Mouse (Mus musculus): ENCODE measurements around the gene Sfxn2. TPM values are rescaled to one million over a fixed set of nuclear protein-coding genes. Genes with fewer than 3 reads are reported as not detected.
A peak's percentile ranks its signal among the peaks of the same experiment; 100 is the strongest.

The Sfxn2 gene
- polyA plus RNA-seq, 1 experiment: 6.5 TPM

DNA sequence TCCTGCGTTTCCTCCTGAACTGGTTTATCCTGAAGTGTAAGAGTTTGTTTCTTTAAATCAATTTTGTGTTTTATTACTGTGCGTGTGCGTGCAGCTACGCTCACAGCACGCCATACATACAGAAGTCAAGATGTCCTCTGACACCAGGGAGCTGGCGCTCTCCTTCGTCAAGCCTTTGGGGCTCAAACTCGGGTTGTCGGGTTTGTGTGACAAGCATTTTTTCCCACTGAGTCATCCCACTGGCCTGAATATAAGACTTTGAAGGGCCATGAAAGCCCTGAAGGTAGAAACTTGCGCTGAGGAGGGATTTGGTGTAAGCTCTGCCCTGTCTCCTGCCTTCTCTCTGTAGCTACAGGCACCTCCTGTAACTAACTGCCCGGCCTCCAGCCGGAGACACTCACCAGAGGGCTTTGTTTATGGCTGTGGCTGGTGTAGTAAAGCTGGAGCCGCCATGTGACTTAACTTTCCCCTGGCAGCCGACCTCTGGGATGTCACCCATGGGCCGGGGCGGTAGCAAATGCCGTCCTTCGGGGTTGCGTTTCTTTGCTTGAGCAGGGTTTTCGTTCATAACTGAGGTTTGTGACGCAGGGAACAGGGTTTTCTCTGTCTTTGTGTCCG is 69.1 kb downstream of the Sfxn2 start:
- DNase-seq: no peak

DNA sequence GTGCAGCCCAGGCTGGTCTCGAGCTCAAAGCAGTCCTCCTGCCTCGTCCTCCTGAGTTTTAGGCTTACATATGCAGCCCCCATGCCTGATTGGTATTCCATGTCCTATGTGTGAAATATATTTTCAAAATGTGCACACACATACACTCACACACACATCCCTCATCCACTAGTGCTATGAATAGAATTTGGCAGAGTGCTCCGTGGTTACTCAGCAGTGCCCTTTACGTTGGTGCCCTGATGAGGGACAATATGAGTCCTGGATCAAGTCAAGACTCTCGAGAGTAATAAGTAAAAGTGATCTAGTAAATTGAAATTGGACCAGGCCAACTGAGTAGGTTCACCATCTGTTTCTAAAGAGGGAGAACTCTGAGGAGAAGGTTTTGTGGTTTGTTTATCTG is 70.1 kb downstream of the Sfxn2 start:
- H3K27me3 ChIP-seq (ENCODE audit: control insufficient read depth, insufficient read depth, low read length): no peaks in the 10 kb centered on the region
- no peak for DNase-seq
- H3K4me3 ChIP-seq (ENCODE audit: control insufficient read depth, insufficient read depth, low read length): no peak overlapping the region
- TF ChIP-seq POLR2A (IDR thresholded peaks at IDR 0.05; ENCODE audit: control insufficient read depth, extremely low read depth, insufficient read depth, low read length, poor library complexity) (no peak), CTCF (IDR thresholded peaks at IDR 0.05; ENCODE audit: borderline replicate concordance, control insufficient read depth, extremely low read depth, insufficient read depth, low read length, poor library complexity) (no peak)
- peaks cover 53% of the 10 kb centered on the region for H3K4me1 ChIP-seq (replicated peaks; ENCODE audit: control insufficient read depth, insufficient read depth, low read length)
- H3K36me3 ChIP-seq (ENCODE audit: control insufficient read depth, insufficient read depth, low read length): peaks cover 12% of the 10 kb centered on the region
- no peak overlapping the region for H3K27ac ChIP-seq (ENCODE audit: control insufficient read depth, insufficient read depth, low read length)
- WGBS: 90% methylated on average over 5 of the region's 5 CpGs

More for the DNA sequence above, 69.1 kb downstream of the Sfxn2 start:
- Histone ChIP-seq H3K27ac (ENCODE audit: control insufficient read depth, insufficient read depth, low read length) (no peak overlapping the region; the same call in 1 of the 2 replicates), H3K4me3 (ENCODE audit: control insufficient read depth, insufficient read depth, low read length) (no peak overlapping the region), H3K4me1 (replicated peaks; ENCODE audit: control insufficient read depth, insufficient read depth, low read length) (peaks cover 47% of the 10 kb centered on the region), H3K27me3 (ENCODE audit: control insufficient read depth, insufficient read depth, low read length) (no peaks in the 10 kb centered on the region), H3K36me3 (ENCODE audit: control insufficient read depth, insufficient read depth, low read length) (peaks cover 15% of the 10 kb centered on the region)
- WGBS: 93% methylated on average over 22 of the region's 22 CpGs
- no peak for TF ChIP-seq CTCF (IDR thresholded peaks at IDR 0.05; ENCODE audit: borderline replicate concordance, control insufficient read depth, extremely low read depth, insufficient read depth, low read length, poor library complexity)
- TF ChIP-seq POLR2A (IDR thresholded peaks at IDR 0.05; ENCODE audit: control insufficient read depth, extremely low read depth, insufficient read depth, low read length, poor library complexity): no peak

DNA sequence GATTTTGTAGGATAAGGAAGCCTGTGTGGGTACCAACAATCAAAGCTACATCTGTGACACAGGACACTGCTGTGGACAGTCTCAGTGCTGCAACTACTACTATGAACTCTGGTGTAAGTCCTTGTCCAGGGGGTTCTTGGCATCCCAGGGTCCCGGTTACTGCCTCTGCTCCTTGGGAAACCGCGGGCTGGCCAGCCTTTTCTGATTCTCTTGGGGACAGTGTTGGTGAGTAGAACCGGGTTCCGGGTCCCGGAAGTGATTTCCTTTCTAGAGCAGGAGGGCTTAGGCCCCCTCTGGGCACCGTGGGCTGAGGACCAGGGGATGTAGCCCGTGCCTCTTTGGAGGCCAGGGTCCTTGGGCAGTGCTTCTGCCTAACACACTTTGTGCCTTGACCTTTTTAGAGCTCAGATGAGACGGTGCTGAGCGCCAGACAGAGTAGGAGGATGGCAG is 71.2 kb downstream of the Sfxn2 start:
- Histone ChIP-seq H3K4me3 (ENCODE audit: control insufficient read depth, insufficient read depth, low read length) (no peak overlapping the region), H3K36me3 (ENCODE audit: control insufficient read depth, insufficient read depth, low read length) (peaks cover 12% of the 10 kb centered on the region), H3K27me3 (ENCODE audit: control insufficient read depth, insufficient read depth, low read length) (no peaks in the 10 kb centered on the region), H3K27ac (ENCODE audit: control insufficient read depth, insufficient read depth, low read length) (no peak overlapping the region), H3K4me1 (replicated peaks; ENCODE audit: control insufficient read depth, insufficient read depth, low read length) (peaks cover 54% of the 10 kb centered on the region)
- no peak for DNase-seq
- 92% methylated on average over 10 of the region's 10 CpGs for WGBS
- no peak for TF ChIP-seq POLR2A (IDR thresholded peaks at IDR 0.05; ENCODE audit: control insufficient read depth, extremely low read depth, insufficient read depth, low read length, poor library complexity)
- TF ChIP-seq CTCF (IDR thresholded peaks at IDR 0.05; ENCODE audit: borderline replicate concordance, control insufficient read depth, extremely low read depth, insufficient read depth, low read length, poor library complexity): no peak

DNA sequence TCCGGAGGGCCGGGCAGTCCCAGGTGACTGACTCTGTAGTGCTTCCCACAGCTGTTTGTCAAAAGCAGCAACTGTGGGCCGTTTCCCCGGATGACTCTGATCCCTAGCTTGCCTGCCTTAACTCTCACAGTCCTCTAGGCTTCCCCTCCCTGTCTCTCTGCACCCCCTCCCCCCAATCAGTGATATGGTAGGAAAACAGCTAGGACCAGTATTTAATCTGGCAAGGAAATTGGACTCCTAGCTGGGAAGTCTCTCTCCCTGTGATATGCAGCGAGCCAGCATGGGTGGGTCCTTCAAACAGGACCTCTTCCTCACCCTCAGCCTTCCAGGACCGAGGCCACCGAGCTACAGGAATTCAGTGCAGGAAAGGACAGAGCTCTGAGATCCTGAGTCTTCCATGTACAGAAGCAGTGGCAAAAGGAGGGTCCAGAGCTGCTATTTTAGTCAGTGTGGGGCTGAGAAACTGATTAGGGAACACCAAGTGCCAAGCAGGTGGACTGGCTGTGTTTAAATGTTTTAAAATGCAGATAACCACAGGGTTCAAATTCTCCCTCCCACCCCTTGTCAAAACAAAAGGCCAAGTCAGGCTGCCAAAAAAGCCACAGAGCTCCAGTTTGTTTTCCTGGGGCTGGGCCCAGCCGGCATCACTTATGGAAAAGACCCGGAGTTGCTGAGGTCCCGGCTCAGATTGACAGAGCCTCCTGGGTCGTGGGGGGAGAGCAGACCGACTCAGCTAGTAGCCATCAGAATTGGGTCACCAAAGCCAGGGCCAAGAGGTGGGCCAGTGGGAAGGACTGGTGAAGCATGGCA is 71.8 kb downstream of the Sfxn2 start:
- Histone ChIP-seq H3K36me3 (ENCODE audit: control insufficient read depth, insufficient read depth, low read length) (peaks cover 12% of the 10 kb centered on the region), H3K4me1 (replicated peaks; ENCODE audit: control insufficient read depth, insufficient read depth, low read length) (peaks cover 53% of the 10 kb centered on the region), H3K27ac (ENCODE audit: control insufficient read depth, insufficient read depth, low read length) (peak overlapping the region; percentile 26; the same call in 1 of the 2 replicates), H3K4me3 (ENCODE audit: control insufficient read depth, insufficient read depth, low read length) (no peak overlapping the region), H3K27me3 (ENCODE audit: control insufficient read depth, insufficient read depth, low read length) (no peaks in the 10 kb centered on the region)
- DNase-seq: no peak
- 88% methylated on average over 12 of the region's 12 CpGs for WGBS
- TF ChIP-seq CTCF (IDR thresholded peaks at IDR 0.05; ENCODE audit: borderline replicate concordance, control insufficient read depth, extremely low read depth, insufficient read depth, low read length, poor library complexity) (no peak), POLR2A (IDR thresholded peaks at IDR 0.05; ENCODE audit: control insufficient read depth, extremely low read depth, insufficient read depth, low read length, poor library complexity) (no peak)

DNA sequence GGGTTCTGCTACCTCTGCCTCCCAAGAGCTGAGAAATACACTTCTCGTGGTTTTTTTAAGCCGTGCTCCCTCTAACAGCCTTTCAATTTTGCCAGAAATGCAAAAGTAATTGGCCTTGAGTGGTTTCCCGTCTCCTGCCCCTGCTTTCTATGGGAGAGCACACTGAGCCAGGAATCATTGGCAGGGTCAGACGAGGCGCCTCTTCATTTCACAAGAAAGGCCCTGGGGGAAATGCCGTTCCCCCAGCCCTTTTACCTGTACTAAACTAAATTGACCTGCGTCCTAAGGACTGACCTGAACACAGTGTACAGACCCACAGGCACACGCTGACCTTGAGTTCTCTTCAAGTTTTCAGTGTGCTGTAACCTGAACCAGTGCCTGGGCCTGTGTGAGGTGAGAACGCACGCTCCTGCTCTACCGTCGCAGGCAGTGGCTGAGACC is 72.9 kb downstream of the Sfxn2 start:
- no peak overlapping the region for H3K4me3 ChIP-seq (ENCODE audit: control insufficient read depth, insufficient read depth, low read length)
- peaks cover 48% of the 10 kb centered on the region for H3K4me1 ChIP-seq (replicated peaks; ENCODE audit: control insufficient read depth, insufficient read depth, low read length)
- no peak for DNase-seq
- TF ChIP-seq POLR2A (IDR thresholded peaks at IDR 0.05; ENCODE audit: control insufficient read depth, extremely low read depth, insufficient read depth, low read length, poor library complexity): no peak
- no peak for TF ChIP-seq CTCF (IDR thresholded peaks at IDR 0.05; ENCODE audit: borderline replicate concordance, control insufficient read depth, extremely low read depth, insufficient read depth, low read length, poor library complexity)
- WGBS: 69% methylated on average over 12 of the region's 12 CpGs
- H3K27ac ChIP-seq (ENCODE audit: control insufficient read depth, insufficient read depth, low read length): peak overlapping the region; percentile 29; the same call in 1 of the 2 replicates
- H3K27me3 ChIP-seq (ENCODE audit: control insufficient read depth, insufficient read depth, low read length): no peaks in the 10 kb centered on the region
- H3K36me3 ChIP-seq (ENCODE audit: control insufficient read depth, insufficient read depth, low read length): peaks cover 12% of the 10 kb centered on the region

- H3K4me3 ChIP-seq (ENCODE audit: control insufficient read depth, insufficient read depth, low read length): no peak overlapping the region
- 83% methylated on average over 3 of the region's 3 CpGs for WGBS
- no peak for DNase-seq
- no peaks in the 10 kb centered on the region for H3K27me3 ChIP-seq (ENCODE audit: control insufficient read depth, insufficient read depth, low read length)
- TF ChIP-seq CTCF (IDR thresholded peaks at IDR 0.05; ENCODE audit: borderline replicate concordance, control insufficient read depth, extremely low read depth, insufficient read depth, low read length, poor library complexity) (no peak), POLR2A (IDR thresholded peaks at IDR 0.05; ENCODE audit: control insufficient read depth, extremely low read depth, insufficient read depth, low read length, poor library complexity) (no peak)
- peaks cover 39% of the 10 kb centered on the region for H3K4me1 ChIP-seq (replicated peaks; ENCODE audit: control insufficient read depth, insufficient read depth, low read length)
- no peak overlapping the region for H3K27ac ChIP-seq (ENCODE audit: control insufficient read depth, insufficient read depth, low read length)
- peaks cover 12% of the 10 kb centered on the region for H3K36me3 ChIP-seq (ENCODE audit: control insufficient read depth, insufficient read depth, low read length)
These were observed 74.1 kb downstream of the Sfxn2 start for GRCm38 (mm10) chr19:46647254-46647653.

Other genes starting within 250 kb of the Sfxn2 start
- gene Psd, start 246.2 kb upstream of the Sfxn2 start, polyA plus RNA-seq (2012; rRNA removed): 1.5 and 1.6 TPM in 2 replicates
- gene Fbxl15, start 245.2 kb upstream of the Sfxn2 start, polyA plus RNA-seq (2012; rRNA removed): 13.5 and 15.2 TPM in 2 replicates
- 85.4 and 105 TPM in 2 replicates for gene Cuedc2, start 234.7 kb upstream of the Sfxn2 start, polyA plus RNA-seq (2012; rRNA removed)
- gene Mfsd13a, start 232.2 kb upstream of the Sfxn2 start, polyA plus RNA-seq (2012; rRNA removed): 16.8 and 20.6 TPM in 2 replicates
- 0.38 and 0.43 TPM in 2 replicates for gene 2310034G01Rik, start 223.1 kb upstream of the Sfxn2 start, polyA plus RNA-seq (2012; rRNA removed)
- 163 and 164 TPM in 2 replicates for gene Actr1a, start 177.6 kb upstream of the Sfxn2 start, polyA plus RNA-seq (2012; rRNA removed)
- gene Sufu, start 176.5 kb upstream of the Sfxn2 start, polyA plus RNA-seq (2012; rRNA removed): 31.3 and 40.8 TPM in 2 replicates
- gene Trim8, start 71.7 kb upstream of the Sfxn2 start, polyA plus RNA-seq (2012; rRNA removed): 57.9 and 78.2 TPM in 2 replicates
- gene Arl3, start 167 bp upstream of the Sfxn2 start, polyA plus RNA-seq (2012; rRNA removed): 17.0 and 21.6 TPM in 2 replicates
- 77.0 and 87.8 TPM in 2 replicates for gene Wbp1l, start 25.7 kb downstream of the Sfxn2 start, polyA plus RNA-seq (2012; rRNA removed)
- gene Cyp17a1, start 99.8 kb downstream of the Sfxn2 start, polyA plus RNA-seq (2012; rRNA removed): 0.26 and 0.42 TPM in 2 replicates
- 3.0 and 4.4 TPM in 2 replicates for gene Borcs7, start 116.5 kb downstream of the Sfxn2 start, polyA plus RNA-seq (2012; rRNA removed)
- gene As3mt, start 134.1 kb downstream of the Sfxn2 start, polyA plus RNA-seq (2012; rRNA removed): 9.5 and 9.6 TPM in 2 replicates
- gene Cnnm2, start 188.2 kb downstream of the Sfxn2 start, polyA plus RNA-seq (2012; rRNA removed): 7.4 and 9.7 TPM in 2 replicates

Measured in thymus, adult 2 months (tissue).